Mouse (Mus musculus) WW6 (cell line): ENCODE measurements around the gene Sowahb.
"Not testable (repeated sequence)": the region's sequence is repeated elsewhere in the genome, so short reads cannot be mapped to it uniquely, and the experiment has no call there.

Experiments
- DNase-seq: peaks from one replicate; pipeline ENCODE4 v3.0.0-alpha.2; 2013; ENCODE audit warnings: low read depth, low spot score

Gene Sowahb

DNA sequence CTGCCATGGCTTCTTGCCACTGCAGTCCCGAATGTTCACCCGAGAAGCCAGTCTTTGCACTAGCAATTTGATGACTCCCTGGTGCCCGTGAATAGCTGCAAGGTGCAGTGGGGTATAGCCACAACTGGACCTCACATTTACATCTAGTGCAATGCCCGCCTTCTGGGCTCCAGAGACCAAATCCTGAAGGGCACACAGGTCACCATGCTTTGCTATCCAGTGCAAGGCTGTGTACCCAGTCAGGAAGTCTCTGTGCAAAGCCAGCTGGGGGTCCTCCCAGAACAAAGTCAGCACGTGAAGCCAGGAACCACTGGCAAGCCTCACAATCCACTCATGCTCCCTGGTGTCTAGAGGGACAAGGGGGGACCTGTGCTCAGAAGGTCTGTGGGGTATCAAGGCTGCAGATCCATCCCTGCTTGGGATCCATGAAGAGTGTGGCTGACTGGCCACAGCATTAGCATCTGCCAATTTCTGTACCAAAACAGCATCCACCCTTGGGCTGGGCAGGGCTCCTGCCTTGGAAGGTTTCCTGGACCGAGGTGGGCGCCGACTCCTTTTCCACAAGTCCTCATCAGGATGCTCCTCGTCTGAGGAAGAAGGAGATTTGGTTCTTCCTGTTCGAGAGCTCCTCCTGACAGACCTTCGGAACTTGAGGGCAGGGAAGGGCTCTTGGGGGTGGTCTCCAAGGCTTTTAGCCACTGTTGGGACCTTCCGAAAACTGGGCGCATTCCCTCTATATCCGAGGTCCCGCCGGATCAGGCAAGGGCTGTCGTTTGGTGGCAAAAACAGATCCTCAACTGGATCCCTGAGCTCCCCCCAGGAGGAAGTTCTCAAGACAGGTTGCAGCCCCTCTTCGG, 1.8 kb downstream of the Sowahb start:
- no peak for DNase-seq

DNA sequence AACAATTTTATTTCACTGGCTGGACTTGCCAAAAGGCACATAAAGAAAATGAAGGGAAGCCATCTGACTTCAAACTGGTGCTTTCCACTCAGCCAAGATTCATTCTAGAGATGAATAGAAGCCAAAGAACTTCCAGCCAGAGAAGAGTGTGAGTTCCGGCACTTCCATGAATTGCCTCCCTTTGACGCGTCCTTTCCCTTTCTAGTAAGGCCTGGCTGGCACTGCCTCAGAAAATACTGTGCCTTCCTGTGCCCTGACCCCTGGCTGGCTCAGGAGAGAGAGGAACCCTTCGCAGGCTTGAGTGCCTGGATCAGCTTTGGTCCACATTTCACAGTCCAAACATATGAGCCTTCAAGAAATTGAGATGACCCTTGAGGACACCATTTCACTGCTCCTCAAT, 2.8 kb downstream of the Sowahb start:
- DNase-seq, result no peak

- no peak for DNase-seq
Observed at GRCm38 (mm10) chr5:93041276-93041675, 3.5 kb downstream of the Sowahb start.

DNA sequence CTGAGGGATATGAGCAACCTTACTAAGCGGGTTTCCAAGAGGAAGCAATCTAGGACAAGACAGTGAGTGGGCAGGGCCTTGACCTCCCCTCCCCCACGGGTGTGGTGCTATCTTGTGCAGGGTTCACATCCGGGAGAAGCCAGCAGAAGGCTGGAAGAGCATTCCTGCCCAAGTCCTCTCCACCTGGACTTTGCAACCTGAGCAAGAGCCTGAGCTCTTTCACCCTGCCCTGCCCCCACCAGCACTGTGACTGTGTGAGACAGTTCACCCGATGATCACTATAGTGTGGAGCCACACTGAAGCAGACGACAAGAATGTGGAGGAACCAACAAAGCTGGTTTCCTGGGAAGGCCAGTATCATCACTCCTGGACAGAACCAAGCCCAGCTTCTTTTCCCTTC, 4.7 kb downstream of the Sowahb start:
- no peak for DNase-seq

DNA sequence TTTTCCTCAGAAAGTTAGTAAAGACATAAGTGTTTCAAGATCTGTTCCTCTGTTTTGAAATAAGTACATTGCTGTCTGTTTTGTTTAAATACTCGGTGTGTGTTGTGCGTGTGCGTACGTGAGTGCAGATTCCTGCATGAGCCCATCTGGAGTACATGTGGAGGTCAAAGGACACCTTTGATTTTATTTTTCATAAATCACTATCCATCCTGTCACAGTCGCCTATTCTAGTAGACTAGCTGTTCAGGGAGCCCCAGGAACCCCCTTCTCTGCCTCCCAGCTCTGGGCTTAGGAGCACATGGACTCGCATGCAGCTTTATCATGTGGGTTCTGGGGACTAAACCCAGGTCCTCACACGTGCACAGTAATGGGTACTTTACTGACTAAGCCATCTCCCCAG, 8.6 kb downstream of the Sowahb start:
- no peak for DNase-seq

DNA sequence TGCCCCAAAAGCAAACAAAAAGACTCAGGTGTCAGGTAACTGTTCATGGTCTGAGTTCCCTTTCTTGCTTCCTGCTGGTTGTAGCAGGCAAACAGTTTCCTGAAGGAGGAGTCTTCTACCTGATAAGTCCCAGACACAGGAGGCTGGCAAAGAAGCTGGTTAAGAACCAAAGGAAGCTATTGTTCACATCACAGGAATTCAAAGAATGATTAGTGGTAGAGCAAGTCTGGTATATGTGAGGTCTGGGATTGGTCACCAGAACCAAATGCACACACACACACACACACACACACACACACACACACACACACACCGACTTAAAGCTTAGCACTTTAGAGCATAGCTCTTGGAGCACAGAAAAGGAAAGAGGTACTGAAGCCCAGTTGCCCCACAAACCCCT, 9.5 kb downstream of the Sowahb start:
- no peak for DNase-seq

DNA sequence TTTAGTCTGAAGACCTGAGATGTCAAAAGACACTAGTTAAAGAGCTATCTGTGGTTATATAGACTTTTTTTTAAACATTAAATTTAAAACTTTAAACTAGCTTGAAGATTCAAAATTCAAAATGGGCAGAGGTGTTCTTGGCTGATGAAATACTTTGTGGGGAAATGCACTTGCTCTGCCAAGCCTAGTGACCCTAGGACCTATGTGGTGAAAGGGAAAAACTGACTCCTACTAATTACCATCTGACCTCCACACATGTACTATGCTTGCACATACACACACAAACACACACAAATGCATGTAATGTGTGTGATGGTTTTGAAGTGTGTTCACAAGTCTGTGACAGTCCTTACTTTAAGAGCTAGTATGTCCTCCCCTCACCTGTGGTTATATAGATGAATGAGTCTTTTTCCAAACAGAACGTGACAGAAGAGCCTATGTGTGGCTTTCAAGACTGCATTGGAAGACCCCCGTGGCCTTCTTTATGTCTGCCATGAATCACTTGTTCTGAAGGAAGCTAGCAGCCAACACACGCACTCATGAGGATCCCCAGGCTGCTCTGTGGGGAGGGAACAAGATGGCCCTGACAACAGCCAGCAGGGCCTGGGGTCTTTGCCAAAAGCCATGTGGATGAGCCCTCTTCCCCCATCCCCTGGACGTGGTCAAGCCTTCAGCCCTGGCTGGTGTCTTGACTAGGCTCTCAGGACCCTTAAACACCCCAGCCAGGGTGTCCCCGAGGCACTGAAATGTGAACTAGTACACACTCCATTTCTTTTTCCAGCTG, 11.5 kb downstream of the Sowahb start:
- no peak for DNase-seq

- DNase-seq, result no peak
Observed at GRCm38 (mm10) chr5:93032621-93033020, 12.2 kb downstream of the Sowahb start.

DNA sequence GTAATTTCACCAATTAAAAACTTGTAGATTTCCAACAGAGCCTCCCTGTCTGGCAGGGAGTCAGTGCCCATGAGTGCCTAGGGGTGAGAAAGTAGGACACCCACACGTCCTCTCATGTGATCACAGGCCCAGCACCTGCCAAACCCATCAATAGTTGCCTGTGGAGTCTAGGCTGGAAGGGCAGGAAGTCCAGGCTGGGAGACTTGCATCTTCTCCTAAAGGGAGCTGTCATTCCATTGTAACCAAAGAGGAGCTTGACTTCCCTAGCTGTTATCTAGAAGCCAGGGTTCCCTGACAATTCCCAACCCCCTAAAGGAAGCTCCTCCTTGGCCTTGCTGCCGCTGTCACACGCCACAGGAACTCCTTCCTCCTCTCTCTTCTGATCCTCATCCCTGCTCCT, 14.0 kb downstream of the Sowahb start:
- DNase-seq, result no peak

DNA sequence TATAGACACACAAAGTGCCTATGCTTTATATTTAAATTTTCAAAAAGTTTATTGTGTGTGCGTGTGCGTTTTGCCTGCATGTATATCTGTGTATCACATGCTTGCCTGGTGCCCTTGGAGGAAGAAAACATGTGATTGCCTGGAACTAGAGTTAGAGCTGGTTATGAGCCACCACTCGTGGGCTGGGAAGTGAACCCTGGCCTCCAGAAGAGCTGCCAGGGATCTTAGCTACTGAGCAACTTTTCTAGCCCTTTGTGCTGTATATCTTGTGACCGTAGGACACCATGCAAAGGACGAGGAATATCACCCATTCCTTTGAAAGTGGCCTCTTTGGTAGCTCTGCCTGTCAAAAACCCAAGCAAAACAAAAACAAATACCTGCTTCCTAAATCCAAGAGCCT, 14.4 kb downstream of the Sowahb start:
- no peak for DNase-seq

- no peak for DNase-seq
Observed at GRCm38 (mm10) chr5:93027120-93027675, 17.6 kb downstream of the Sowahb start.

GRCm38 (mm10) chr5:93026437-93027119, 18.2 kb downstream of the Sowahb start:
- DNase-seq, result no peak

DNA sequence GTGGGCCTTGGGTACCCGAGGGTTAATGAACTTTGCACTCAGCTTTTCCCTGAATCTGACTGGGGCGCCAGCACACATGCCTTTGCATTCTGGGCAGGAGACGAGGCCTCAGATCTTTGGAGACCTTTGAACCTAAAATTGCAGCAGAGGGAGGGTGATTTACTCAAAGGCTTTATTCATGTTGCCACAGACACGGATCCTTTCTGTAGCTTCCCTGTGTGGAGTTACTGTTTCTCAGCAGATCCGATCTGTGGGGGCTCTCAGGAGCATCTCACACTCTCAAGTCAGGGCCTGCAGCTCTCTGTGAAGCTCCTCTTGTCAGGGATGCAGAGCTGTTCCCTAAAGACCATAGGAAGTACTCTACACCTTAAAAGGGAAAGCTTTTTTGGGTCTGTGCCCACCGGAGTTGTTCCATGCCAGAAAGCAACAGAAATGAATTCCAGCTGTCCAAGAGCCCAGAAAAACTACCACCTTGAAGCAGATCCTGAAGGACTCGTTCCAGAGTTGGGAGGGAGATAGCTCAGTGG, 20.0 kb downstream of the Sowahb start:
- DNase-seq, result no peak

DNA sequence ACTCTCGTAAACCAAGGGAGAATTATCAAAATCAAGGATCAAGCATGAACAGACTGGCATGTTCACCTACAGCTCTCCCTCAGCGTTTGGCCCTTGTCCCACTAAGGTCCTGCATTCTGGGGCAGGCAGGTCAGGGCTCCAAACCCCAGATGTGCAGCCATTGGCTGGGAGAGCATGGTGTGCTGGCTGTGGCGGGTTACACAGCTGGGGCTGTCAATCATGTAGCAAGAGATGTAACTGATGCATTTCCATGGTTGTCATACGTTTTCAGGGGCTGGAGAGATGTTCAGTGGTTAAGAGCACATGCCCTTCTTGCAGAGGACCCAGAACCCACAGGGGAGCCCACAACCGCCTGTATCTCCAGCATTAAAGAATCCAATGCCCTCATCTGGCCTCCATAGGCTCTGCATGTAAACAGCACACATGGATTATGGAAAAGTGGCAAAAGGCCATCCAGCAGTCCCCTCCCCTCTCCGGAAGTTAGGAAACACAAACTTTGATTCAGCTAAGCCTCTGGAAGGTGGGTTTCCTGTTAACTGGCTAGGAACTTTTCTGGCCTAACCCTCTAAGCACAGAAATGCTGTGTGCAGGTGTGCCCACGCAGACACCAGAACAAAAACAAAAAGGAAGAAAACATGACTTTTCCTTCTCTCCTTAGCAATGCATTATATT, 22.6 kb downstream of the Sowahb start:
- DNase-seq, result no peak

DNA sequence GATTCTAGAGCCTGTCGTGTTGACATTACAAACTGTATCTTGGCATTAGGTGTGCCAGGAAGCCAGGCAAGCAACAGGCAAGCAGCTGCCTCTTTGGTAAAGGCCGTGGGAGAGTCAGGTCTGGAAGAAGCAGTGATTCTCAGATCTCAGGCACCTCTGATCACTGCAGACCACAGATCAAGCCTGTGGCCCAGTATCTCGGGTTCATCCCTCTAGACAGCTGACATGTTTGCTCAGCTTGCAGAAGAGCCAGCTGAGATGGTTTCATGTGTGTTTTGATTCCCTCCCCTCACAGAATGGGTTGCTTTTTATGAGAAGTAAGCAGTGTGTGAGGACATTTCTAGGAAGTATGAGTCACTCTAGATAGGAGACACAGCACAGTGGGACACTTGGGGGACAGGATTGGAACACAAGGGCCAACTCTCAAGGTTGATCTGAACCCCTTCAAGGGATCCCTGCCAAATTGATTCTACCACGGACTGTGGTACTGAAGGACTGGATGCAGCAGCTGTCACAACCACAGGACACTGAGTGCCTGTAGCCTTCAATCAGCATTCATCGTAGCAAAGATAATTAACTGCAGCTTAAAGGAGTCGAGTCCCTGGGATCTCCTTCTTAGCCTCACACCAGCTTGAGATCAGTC, 24.7 kb downstream of the Sowahb start:
- DNase-seq, result no peak

DNA sequence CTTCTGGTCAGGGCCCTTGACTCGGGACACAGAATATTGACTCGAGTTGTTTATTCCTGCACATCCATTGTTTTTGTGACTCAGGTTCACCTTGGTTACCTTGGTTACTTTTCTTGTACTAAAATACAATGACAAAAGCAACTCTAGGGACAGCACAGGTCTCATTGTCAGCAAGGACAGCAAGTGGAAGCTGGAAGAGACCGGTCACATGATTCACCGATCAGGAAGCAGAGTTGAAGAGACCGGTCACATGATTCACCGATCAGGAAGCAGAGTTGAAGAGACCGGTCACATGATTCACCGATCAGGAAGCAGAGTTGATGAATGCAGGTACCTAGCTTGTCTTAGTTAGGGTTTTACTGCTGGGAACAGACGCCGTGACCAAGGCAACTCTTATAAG, 25.6 kb downstream of the Sowahb start:
- not testable (repeated sequence) for DNase-seq

DNA sequence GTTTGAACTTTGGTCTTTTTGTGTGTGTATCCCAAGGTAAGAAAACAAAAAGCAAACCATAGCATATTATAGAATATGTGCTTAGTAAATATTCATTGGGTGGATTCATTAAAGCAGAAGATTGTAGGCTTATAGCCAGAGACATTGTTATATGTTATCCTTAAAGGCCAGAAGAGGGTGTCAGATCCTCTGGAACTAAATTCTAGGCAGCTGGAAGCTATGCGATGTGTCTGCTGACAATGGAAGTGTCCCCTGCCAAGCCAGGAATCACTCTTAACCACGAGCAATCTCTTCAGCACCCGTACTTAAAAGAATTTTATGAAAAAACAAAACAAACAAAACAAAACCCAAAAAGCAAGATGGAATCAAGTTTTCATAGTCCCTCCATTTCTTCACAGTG, 27.1 kb downstream of the Sowahb start:
- no peak for DNase-seq

DNA sequence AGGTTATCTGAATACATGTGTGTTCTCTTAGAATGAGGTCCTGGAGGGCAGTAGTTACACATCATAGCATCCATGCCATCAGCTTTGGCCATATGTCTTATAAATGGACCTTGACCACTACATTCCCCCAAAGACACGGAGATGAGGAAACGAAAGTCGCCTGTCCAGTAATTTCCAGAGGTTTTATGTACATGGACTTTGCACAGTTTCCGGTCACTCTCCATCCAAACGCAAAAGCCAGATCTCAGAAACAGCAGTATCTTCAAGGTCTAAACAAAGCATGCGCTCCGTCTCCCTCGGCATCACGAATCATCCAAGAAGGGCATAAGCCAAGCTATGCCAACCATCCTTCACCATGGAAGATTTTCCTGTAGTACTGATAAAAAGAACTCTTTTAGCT, 36.6 kb downstream of the Sowahb start:
- no peak for DNase-seq

DNA sequence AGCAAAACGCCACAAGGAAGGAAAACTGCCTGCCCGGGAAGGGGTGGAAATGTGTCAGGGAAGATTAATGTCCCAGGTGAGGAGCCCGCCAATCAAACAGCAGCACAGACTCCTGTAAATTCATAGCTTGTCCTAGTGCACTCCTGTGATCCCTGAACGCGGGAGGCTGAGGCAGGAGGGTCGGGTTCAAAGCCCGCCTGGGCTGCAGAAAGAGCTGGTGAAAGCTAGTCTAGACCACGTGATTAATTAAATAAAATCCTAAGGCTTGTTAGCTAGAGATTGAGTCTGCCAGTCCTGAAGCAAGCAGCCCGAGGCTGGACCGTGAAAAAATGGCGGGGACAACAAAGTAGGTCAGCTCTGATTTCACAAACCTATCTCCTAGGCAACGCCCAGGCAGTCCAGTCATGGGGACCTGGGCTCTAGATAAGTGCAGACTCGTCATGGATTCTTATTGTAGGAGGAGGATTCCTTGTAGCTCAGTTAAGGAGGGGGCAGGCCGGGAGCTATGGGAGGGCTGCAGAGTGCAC, 38.9 kb downstream of the Sowahb start:
- DNase-seq, result no peak

GRCm38 (mm10) chr5:93005229-93005814, 39.5 kb downstream of the Sowahb start:
- peak; percentile 26 for DNase-seq
